Mouse (Mus musculus): ENCODE measurements around the gene Gm10271. TPM values are rescaled to one million over a fixed set of nuclear protein-coding genes. Genes with fewer than 3 reads are reported as not detected.
A peak's percentile ranks its signal among the peaks of the same experiment; 100 is the strongest.

Gm10271 gene
- total RNA-seq (2022), result not detected

GRCm38 (mm10) chr10:116972509-116972908 is at the start of gene Gm10271:
Gene Gm10271 (minus strand): TSS chr10:116972609.
- DNase-seq (ENCODE audit: low spot score in 2 of 2), result no peak

DNA sequence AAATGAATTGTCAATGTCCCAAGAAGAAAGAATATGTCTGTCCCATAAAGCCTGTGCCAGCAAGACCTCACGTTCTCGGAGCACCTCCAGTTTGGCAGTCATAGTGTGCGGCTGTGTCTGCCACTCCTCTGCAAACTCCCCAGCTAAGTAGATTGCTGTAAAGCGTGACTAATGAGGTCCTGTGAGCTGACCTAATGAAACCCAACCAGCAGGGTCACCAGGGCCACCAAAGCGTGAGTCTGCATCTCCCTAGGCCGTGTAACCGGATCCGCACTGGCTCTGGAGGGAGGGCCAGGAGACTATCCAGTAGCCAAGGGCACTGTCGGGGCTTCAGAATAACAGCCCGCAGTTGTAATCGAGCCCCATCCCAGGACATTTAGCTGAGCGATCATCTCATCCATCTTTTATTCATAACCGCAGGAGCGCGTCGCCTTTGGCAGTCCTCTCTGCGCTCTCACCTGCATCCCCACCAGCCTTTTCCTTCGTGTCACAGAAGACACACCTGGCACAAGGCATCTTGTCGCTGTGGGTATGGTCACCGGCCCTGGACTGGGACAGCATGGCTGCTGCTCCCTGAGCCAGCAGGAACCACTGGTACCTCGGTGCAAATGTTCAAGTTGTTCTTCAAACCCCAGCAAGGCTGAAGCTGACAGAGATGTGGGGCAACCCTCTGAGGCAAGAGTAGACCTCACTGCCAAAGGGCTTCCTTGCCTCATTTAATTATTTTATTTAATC is 48.8 kb upstream of the Gm10271 start:
- DNase-seq (ENCODE audit: low spot score in 2 of 2), result no peak

DNA sequence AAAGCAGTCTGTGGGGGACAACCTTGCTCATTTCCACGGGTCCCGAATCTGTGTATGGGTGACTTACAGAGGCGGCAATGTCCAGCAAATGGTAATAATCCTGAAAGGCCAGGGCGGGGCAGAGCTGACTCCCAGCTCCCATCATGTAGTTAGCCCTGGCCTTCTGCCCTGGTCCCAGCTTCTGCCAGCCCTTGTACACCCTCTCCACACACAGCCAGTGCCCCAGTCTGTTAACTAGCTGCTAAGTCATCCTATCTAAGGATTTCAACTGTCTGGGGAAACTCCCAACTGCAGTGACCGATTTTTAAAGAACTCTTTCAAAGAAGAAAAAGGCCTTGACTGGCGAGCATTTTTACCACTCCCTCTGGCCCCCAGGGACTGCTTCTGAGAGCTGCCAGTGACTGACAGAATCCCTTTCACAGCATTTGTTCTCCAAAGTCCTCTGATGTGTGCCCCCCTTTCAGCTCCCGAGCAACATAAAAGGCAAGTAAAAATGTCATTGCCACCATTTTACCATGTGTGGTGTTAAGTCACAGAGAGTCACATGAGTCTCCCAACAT is 46.0 kb upstream of the Gm10271 start:
- no peak for DNase-seq (ENCODE audit: low spot score in 2 of 2)

DNA sequence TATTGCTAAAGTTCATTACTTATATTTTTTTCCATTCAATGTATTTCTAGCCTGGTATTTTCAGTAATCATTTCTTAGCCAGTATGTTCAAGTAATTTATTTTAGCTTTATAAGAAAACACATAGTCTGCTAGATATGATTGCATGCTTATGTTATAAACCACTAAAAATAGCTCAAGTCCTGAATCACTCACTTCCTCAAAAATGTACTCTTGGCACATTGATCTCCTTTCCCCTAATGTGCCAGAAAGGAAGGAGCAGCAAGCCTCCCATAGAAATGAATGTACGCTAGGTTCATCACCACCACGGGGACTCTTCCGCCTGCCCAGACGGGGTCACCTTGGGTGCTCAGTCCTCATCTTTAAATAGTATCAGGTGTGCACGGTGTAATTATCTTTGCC is 42.2 kb upstream of the Gm10271 start:
- no peak for DNase-seq (ENCODE audit: low spot score in 2 of 2)

GRCm38 (mm10) chr10:117013689-117014390 is 41.4 kb upstream of the Gm10271 start:
- DNase-seq (ENCODE audit: low spot score in 2 of 2), result peak; percentile 8 to 72

- DNase-seq (ENCODE audit: low spot score in 2 of 2), result no peak
Observed at GRCm38 (mm10) chr10:117011047-117011446, 38.6 kb upstream of the Gm10271 start.

GRCm38 (mm10) chr10:117009691-117010090 is 37.3 kb upstream of the Gm10271 start:
- DNase-seq (ENCODE audit: low spot score in 2 of 2), result no peak

- DNase-seq (ENCODE audit: low spot score in 2 of 2), result no peak
Observed at GRCm38 (mm10) chr10:117005707-117006464, 33.5 kb upstream of the Gm10271 start.

GRCm38 (mm10) chr10:117004695-117005094 is 32.3 kb upstream of the Gm10271 start:
- DNase-seq (ENCODE audit: low spot score in 2 of 2), result no peak

- no peak for DNase-seq (ENCODE audit: low spot score in 2 of 2)
Observed at GRCm38 (mm10) chr10:117000975-117001374, 28.6 kb upstream of the Gm10271 start.

- DNase-seq (ENCODE audit: low spot score in 2 of 2), result no peak
Observed at GRCm38 (mm10) chr10:116998716-116999455, 26.5 kb upstream of the Gm10271 start.

- no peak for DNase-seq (ENCODE audit: low spot score in 2 of 2)
Observed at GRCm38 (mm10) chr10:116996236-116996600, 23.8 kb upstream of the Gm10271 start.

DNA sequence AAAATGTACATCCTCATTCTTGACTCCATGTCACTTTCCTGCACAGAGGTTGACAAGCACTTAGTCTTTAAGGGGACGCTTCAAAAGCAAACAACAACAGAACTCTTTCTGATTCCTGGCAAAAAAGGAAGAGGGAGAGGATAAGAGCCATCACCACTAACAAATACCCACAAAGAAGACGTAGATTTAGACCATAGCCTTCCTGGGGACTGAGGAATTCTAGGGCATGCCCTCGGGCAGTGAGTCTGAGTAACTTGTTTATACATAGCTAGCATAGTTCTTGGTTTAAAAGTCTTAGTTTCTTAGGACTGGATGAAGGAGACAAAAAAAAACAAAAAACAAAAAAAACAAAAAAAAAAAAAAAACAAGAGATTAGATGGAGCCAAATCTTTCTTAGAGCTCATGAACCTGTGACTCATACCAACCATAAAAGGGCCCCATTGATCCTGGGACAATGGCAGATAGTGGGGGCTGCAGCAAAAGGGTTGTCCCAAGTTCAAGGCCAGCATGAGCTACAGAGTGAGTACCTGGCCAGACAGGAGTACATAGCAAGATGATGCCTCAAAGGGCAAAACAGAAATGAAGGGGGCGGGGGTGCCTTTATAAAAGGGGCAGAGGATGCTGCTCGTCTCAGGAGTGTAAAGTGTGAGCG is 23.3 kb upstream of the Gm10271 start:
- DNase-seq (ENCODE audit: low spot score in 2 of 2), result no peak

- no peak for DNase-seq (ENCODE audit: low spot score in 2 of 2)
Observed at GRCm38 (mm10) chr10:116995162-116995561, 22.8 kb upstream of the Gm10271 start.

DNA sequence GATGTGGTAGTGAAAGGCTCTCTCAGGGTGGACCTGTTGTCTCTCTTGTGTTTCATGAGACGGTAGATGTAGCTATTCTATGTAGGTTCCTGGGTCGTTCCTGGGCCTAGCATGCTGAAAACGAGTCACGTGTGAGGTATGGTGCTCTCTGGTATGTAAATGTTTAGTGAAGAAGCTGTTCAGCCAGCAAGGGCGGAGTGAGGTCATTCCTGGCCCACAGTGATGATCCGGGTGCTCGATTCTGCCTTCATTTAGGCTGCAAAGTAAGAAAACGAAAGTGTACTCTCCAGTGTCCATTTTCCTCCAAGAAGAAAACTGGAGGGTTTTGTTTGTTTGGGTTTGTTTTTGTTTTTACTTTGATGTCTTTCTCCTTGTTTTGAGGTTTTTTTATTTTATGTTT is 21.6 kb upstream of the Gm10271 start:
- no peak for DNase-seq (ENCODE audit: low spot score in 2 of 2)

- DNase-seq (ENCODE audit: low spot score in 2 of 2), result no peak
Observed at GRCm38 (mm10) chr10:116986264-116987082, 14.1 kb upstream of the Gm10271 start, which contains the start of gene Best3. Gene Best3 (plus strand): TSS chr10:116986314.

DNA sequence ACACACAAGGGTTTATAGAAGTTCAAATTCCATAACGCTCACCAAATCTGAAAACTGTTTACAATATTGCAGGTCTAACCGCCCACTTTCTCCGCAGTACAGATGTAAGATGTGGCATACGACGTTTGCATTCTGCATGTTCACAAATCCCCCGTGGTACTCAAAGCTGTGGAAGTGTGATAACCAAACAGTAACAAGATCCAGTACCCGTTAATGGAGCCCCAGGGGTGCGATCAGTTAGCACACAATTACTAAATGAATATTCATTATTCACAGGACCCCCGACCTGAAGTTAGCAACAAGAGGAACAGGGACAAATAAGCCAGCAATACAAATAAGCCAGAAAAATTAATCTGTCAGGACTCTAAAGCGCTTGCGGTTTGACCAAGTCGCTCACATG is 12.4 kb upstream of the Gm10271 start:
- no peak for DNase-seq (ENCODE audit: low spot score in 2 of 2)

DNA sequence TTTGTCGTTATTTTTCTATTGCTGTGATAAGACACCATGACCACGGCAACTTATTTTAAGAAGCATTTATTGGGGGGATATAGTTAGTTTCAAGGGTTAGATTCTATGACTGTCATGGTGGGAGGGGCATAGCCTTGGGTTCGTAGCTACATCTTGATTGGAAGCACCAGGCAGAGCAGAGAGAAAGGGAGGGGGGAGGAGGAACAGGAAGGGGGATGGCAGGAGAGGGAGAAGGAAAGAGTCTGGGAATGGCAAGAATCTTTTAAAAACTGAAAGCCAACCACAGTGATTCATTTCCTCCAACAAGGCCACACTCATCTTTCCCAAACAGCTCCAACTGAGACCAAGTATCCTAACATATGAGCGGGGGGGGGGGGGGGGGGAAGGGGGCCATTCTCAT is 10.1 kb upstream of the Gm10271 start:
- DNase-seq (ENCODE audit: low spot score in 2 of 2), result no peak

DNA sequence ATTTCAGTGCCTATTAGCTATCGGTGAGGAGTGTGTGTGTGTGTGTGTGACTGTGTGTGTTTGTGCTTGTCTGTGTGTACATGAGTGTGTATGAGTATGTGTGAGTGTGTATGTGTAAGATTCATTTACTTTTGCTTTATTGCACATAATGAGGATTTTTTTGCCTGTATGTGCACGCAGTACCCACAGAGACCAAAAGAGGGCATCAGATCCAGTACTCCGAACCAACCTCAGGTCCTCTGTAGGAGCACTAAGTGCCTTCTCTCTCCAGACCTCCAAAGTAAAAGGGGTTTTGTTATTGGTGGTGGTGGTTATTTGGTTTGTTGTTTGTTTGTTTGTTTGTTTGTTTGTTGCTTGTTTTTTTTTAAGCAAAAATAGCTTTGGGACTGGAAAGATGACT is 8.5 kb upstream of the Gm10271 start:
- DNase-seq (ENCODE audit: low spot score in 2 of 2), result no peak

- DNase-seq (ENCODE audit: low spot score in 2 of 2), result no peak
Observed at GRCm38 (mm10) chr10:116980273-116980672, 7.9 kb upstream of the Gm10271 start.
